Mouse (Mus musculus): Measurements from ENCODE around the gene Nbeal2.

Nbeal2 gene

GRCm38 (mm10) chr9:110651931-110652722, 1.8 kb downstream of the Nbeal2 start:
- no peak for DNase-seq (ENCODE audit: extremely low read depth, low read depth)

GRCm38 (mm10) chr9:110649775-110650174, 4.2 kb downstream of the Nbeal2 start:
- DNase-seq (ENCODE audit: extremely low read depth, low read depth), result no peak

GRCm38 (mm10) chr9:110645219-110645618, 8.7 kb downstream of the Nbeal2 start:
- no peak for DNase-seq (ENCODE audit: extremely low read depth, low read depth)

- no peak for DNase-seq (ENCODE audit: extremely low read depth, low read depth)
Observed at GRCm38 (mm10) chr9:110644295-110644694, 9.7 kb downstream of the Nbeal2 start.

- DNase-seq (ENCODE audit: extremely low read depth, low read depth), result no peak
Observed at GRCm38 (mm10) chr9:110643787-110644186, 10.2 kb downstream of the Nbeal2 start.

- no peak for DNase-seq (ENCODE audit: extremely low read depth, low read depth)
Observed at GRCm38 (mm10) chr9:110642812-110643524, 11.0 kb downstream of the Nbeal2 start.

- DNase-seq (ENCODE audit: extremely low read depth, low read depth), result no peak
Observed at GRCm38 (mm10) chr9:110641006-110641405, 13.0 kb downstream of the Nbeal2 start.

- DNase-seq (ENCODE audit: extremely low read depth, low read depth), result no peak
Observed at GRCm38 (mm10) chr9:110638611-110639021, 15.3 kb downstream of the Nbeal2 start.

GRCm38 (mm10) chr9:110635225-110635624, 18.7 kb downstream of the Nbeal2 start:
- DNase-seq (ENCODE audit: extremely low read depth, low read depth), result peak; percentile 39

GRCm38 (mm10) chr9:110633882-110634281, 20.1 kb downstream of the Nbeal2 start:
- DNase-seq (ENCODE audit: extremely low read depth, low read depth), result no peak

GRCm38 (mm10) chr9:110632671-110633070, 21.3 kb downstream of the Nbeal2 start:
- no peak for DNase-seq (ENCODE audit: extremely low read depth, low read depth)

- no peak for DNase-seq (ENCODE audit: extremely low read depth, low read depth)
Observed at GRCm38 (mm10) chr9:110631651-110632275, 22.2 kb downstream of the Nbeal2 start.

GRCm38 (mm10) chr9:110631191-110631590, 22.8 kb downstream of the Nbeal2 start:
- DNase-seq (ENCODE audit: extremely low read depth, low read depth), result no peak

GRCm38 (mm10) chr9:110630171-110630570, 23.8 kb downstream of the Nbeal2 start:
- no peak for DNase-seq (ENCODE audit: extremely low read depth, low read depth)

GRCm38 (mm10) chr9:110625350-110625908, 28.5 kb downstream of the Nbeal2 start:
- no peak for DNase-seq (ENCODE audit: extremely low read depth, low read depth)

GRCm38 (mm10) chr9:110624361-110625166, 29.4 kb downstream of the Nbeal2 start, which contains the start of gene Nradd:
TSS of gene Nradd (minus strand) at chr9:110624452.
- no peak for DNase-seq (ENCODE audit: extremely low read depth, low read depth)

- DNase-seq (ENCODE audit: extremely low read depth, low read depth), result no peak
Observed at GRCm38 (mm10) chr9:110623416-110624195, 30.4 kb downstream of the Nbeal2 start.

GRCm38 (mm10) chr9:110622621-110623219, 31.2 kb downstream of the Nbeal2 start:
- no peak for DNase-seq (ENCODE audit: extremely low read depth, low read depth)

- no peak for DNase-seq (ENCODE audit: extremely low read depth, low read depth)
Observed at GRCm38 (mm10) chr9:110620685-110621084, 33.3 kb downstream of the Nbeal2 start.

- no peak for DNase-seq (ENCODE audit: extremely low read depth, low read depth)
Observed at GRCm38 (mm10) chr9:110620180-110620579, 33.8 kb downstream of the Nbeal2 start.

Measured in MEL-GATA-1-ER (cell line).